Mouse (Mus musculus) cerebellum, adult 2 months (tissue): ENCODE results near the gene Gzma.

Experiments used
- CTCF ChIP-seq: fragments of 200-500 bp; IDR thresholded peaks from 2 replicates; pipeline ENCODE4 v1.5.1; 2011; ENCODE audit warnings: low read depth, mild to moderate bottlenecking, control low read depth, low read length, moderate library complexity, borderline replicate concordance; ENCODE audit not compliant: insufficient read depth
- POLR2A ChIP-seq: fragments of 200-500 bp; IDR thresholded peaks from 2 replicates; pipeline ENCODE4 v1.6.1; 2011; ENCODE audit warnings: low read length, control low read depth, borderline replicate concordance; ENCODE audit not compliant: insufficient read depth

- TF ChIP-seq POLR2A (no peak), CTCF (no peak)
These were observed 10.3 kb downstream of the Gzma start for GRCm38 (mm10) chr13:113090489-113090888.
